Mouse (Mus musculus) liver, postnatal 0 days (tissue): ENCODE data around the gene Myo6.

Experiments used
- CTCF ChIP-seq: sonication (generic); IDR thresholded peaks from 2 replicates; pipeline ENCODE4 v1.5.1; 2016; ENCODE audit warnings: antibody characterized with exemption, low read depth
- EP300 ChIP-seq: IDR thresholded peaks from 2 replicates; pipeline ENCODE4 v1.6.1; 2016; ENCODE audit warnings: antibody characterized with exemption, low read depth, mild to moderate bottlenecking

GRCm38 (mm10) chr9:80164191-80164590 is 640 bp upstream of the Myo6 start:
- TF ChIP-seq CTCF: no peak
- TF ChIP-seq EP300: no peak
